In genomic region chr13:89253990-89254642, GRCm38 (mm10) we compare ENCODE assay signal across 27 mouse cellular contexts.
DNase-seq lines count a peak whose midpoint lies in the region; ATAC-seq and TF ChIP-seq lines count a peak whose summit lies in the region.
"Had no signal": no experiment of that assay in that cellular context is flagged by ENCODE, and none has a peak within 500 bp of the region (broad histone marks: within the 10 kb centered on the region; RNA-seq: fewer than 3 reads in every experiment).

No protein-coding gene starts in this region.

- no peaks in the 10 kb centered on the region for H3K36me3 ChIP-seq in liver, embryonic 14.5 days (replicated peaks; ENCODE audit: control insufficient read depth, insufficient read depth, low read depth)
- no peaks in the 10 kb centered on the region for H3K36me3 ChIP-seq in kidney, embryonic 14.5 days (ENCODE audit: control insufficient read depth, insufficient read depth, low read length)
- H3K36me3 ChIP-seq: forebrain, embryonic 12.5 days; heart, embryonic 10.5 days; hindbrain, embryonic 10.5 days; neural tube, embryonic 13.5 days had no signal

- peak overlapping the region; percentile 47 for H3K4me2 ChIP-seq in liver, embryonic 14.5 days (ENCODE audit: low read depth)
- no peak overlapping the region for H3K4me2 ChIP-seq in kidney, embryonic 14.5 days (replicated peaks; ENCODE audit: low read depth, low read length)
- H3K4me2 ChIP-seq: forebrain, embryonic 12.5 days; neural tube, embryonic 13.5 days had no signal

- no peaks in the 10 kb centered on the region for H3K27me3 ChIP-seq in liver, embryonic 14.5 days (ENCODE audit: control insufficient read depth, insufficient read depth, low read length)
- H3K27me3 ChIP-seq in kidney, embryonic 14.5 days (ENCODE audit: control insufficient read depth, insufficient read depth, low read length), result no peaks in the 10 kb centered on the region
- H3K27me3 ChIP-seq: forebrain, embryonic 12.5 days; neural tube, embryonic 13.5 days had no signal

- H3K4me3 ChIP-seq in liver, embryonic 14.5 days (ENCODE audit: insufficient read depth in 1 of 2, low read depth in 2 of 2, low read length in 2 of 2), result no peak overlapping the region; a peak in 1 of 4 replicates
- no peak overlapping the region for H3K4me3 ChIP-seq in kidney, embryonic 14.5 days (ENCODE audit: low read length)
- H3K4me3 ChIP-seq: forebrain, embryonic 12.5 days; heart, embryonic 10.5 days; hindbrain, embryonic 10.5 days; layer of hippocampus, adult 2 months; myocyte; neural tube, embryonic 13.5 days had no signal

- ATAC-seq in erythroblast, adult 5-6 weeks (replicated peaks; ENCODE audit: low FRiP score, poor library complexity, severe bottlenecking), result peak; percentile 99
- peak; percentile 100 for ATAC-seq in liver, embryonic 14.5 days (ENCODE audit: insufficient read depth)
- ATAC-seq in megakaryocyte-erythroid progenitor cell, adult 5-6 weeks (replicated peaks; ENCODE audit: low FRiP score, low TSS enrichment, poor library complexity, severe bottlenecking), result peak; percentile 100
- ATAC-seq in kidney, embryonic 14.5 days (ENCODE audit: low FRiP score, low TSS enrichment), result no peak
- ATAC-seq: activated CD4-positive, CD25-positive, alpha-beta regulatory T cell, adult 4 months; hindbrain, postnatal 0 days; intestine, embryonic 16.5 days; midbrain, embryonic 16.5 days had no signal

- DNase-seq in c-Kit-negative CD71-positive TER-119-positive erythroid progenitor cells, embryonic 14.5 days (ENCODE audit: low read depth, low spot score), result peak; percentile 44
- peak; percentile 52 to 59 (median 55) for DNase-seq in liver, embryonic 14.5 days (ENCODE audit: low read depth in 3 of 3, low spot score in 3 of 3)
- no peak for DNase-seq in yolk sac, embryonic 10.5 days (ENCODE audit: low spot score)
- no peak for DNase-seq in heart, postnatal 36 days
- DNase-seq: adrenal gland, adult 8-10 months; cerebellum, adult 9-10 months; gastrocnemius, postnatal 36 days; kidney, adult 9 months; kidney, postnatal 25 days; lung, adult 18-20 months; retina, postnatal 1 day; right cerebral cortex, postnatal 25 days; spleen, adult 18-20 months; thymus, adult 18-20 months had no signal

- peak overlapping the region; percentile 21; the same call in 1 of the 2 replicates for H3K27ac ChIP-seq in liver, embryonic 14.5 days
- no peak overlapping the region for H3K27ac ChIP-seq in kidney, embryonic 14.5 days (ENCODE audit: low read depth, low read length)
- H3K27ac ChIP-seq: forebrain, embryonic 12.5 days; heart, embryonic 10.5 days; hindbrain, embryonic 10.5 days; hindbrain, postnatal 0 days; layer of hippocampus, adult 2 months; neural tube, embryonic 13.5 days had no signal

- no peak overlapping the region for H3K9ac ChIP-seq in liver, embryonic 14.5 days (replicated peaks)
- H3K9ac ChIP-seq in kidney, embryonic 14.5 days (ENCODE audit: low read depth, low read length), result no peak overlapping the region
- H3K9ac ChIP-seq: forebrain, embryonic 12.5 days; neural tube, embryonic 13.5 days had no signal

- no peak for TF ChIP-seq CTCF in liver, embryonic 14.5 days (IDR thresholded peaks at IDR 0.05; ENCODE audit: low read depth)

- peaks cover 12 to 13% of the 10 kb centered on the region in 2 experiments for H3K4me1 ChIP-seq in liver, embryonic 14.5 days (replicated peaks; ENCODE audit: control insufficient read depth in 2 of 2, insufficient read depth in 2 of 2, low read length in 1 of 2)
- H3K4me1 ChIP-seq in kidney, embryonic 14.5 days (ENCODE audit: control insufficient read depth, insufficient read depth, low read length), result no peaks in the 10 kb centered on the region
- H3K4me1 ChIP-seq: forebrain, embryonic 12.5 days; heart, embryonic 10.5 days; hindbrain, embryonic 10.5 days; neural tube, embryonic 13.5 days had no signal

- WGBS in liver, embryonic 14.5 days (ENCODE audit: insufficient replicate concordance), result 35% methylated on average over 4 of the region's 4 CpGs
- 82% methylated on average over 4 of the region's 4 CpGs for WGBS in kidney, embryonic 14.5 days

- intact Hi-C loops in heart, postnatal 36 days (cut with DNase I), result no loop called here

- TF ChIP-seq EP300 in liver, embryonic 14.5 days (IDR thresholded peaks at IDR 0.05; ENCODE audit: low read depth), result 0 out of 2 replicates have a peak, but pooled peaks have one; percentile 31

- H3K9me3 ChIP-seq in liver, embryonic 14.5 days (ENCODE audit: control insufficient read depth, low read length), result no peaks in the 10 kb centered on the region
- H3K9me3 ChIP-seq in kidney, embryonic 14.5 days (ENCODE audit: control insufficient read depth, low read length), result no peaks in the 10 kb centered on the region
- H3K9me3 ChIP-seq: forebrain, embryonic 12.5 days; heart, embryonic 10.5 days; hindbrain, embryonic 10.5 days; neural tube, embryonic 13.5 days had no signal

Comparison
In these comparisons a context has a peak if more than half of its experiments do, and no peak if none do; other contexts are left out.
1. DNase-seq: peak in c-Kit-negative CD71-positive TER-119-positive erythroid progenitor cells, embryonic 14.5 days (single experiment) and liver, embryonic 14.5 days (3 of 3); none in yolk sac, embryonic 10.5 days (single experiment) and heart, postnatal 36 days (0 of 2).